Mouse (Mus musculus) olfactory bulb, adult 2 months (tissue): ENCODE data around the gene Mapkapk2.

Experiments used
- CTCF ChIP-seq: fragments of 200-500 bp; IDR thresholded peaks from 2 replicates; pipeline ENCODE4 v1.5.1; 2012; ENCODE audit warnings: low read depth, mild to moderate bottlenecking, low read length, moderate library complexity; ENCODE audit not compliant: insufficient read depth
- POLR2A ChIP-seq: fragments of 200-500 bp; IDR thresholded peaks from 2 replicates; pipeline ENCODE4 v1.6.1; 2012; ENCODE audit warnings: mild to moderate bottlenecking, low read depth, low read length, moderate library complexity; ENCODE audit not compliant: insufficient read depth

DNA sequence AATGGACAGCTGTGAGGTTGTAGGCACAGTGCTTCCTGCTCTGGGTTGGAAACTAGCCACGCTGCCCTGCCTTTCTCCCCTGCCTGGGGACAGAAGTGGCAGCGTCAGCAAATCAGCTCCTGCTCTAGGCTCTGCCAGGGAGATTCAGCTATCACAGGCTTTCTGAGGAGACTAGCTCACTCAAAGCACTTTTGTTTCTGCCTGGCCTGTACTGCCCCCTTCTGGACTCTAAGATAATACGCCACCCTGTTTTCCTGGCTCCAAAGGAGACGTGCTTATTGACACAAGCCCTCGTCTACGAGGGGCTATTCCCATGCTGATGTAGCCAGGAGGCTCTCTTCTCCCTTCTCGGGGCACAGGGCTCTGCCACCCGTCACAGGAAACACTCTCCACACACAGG lies 44.4 kb downstream of the Mapkapk2 start:
- no peak for TF ChIP-seq POLR2A
- no peak for TF ChIP-seq CTCF
